Mouse (Mus musculus): ENCODE measurements around the gene Lgmn. TPM values are rescaled to one million over a fixed set of nuclear protein-coding genes. Genes with fewer than 3 reads are reported as not detected.

Lgmn gene
- polyA plus RNA-seq, 1 experiment from 2014 or later = 84.4 TPM

DNA sequence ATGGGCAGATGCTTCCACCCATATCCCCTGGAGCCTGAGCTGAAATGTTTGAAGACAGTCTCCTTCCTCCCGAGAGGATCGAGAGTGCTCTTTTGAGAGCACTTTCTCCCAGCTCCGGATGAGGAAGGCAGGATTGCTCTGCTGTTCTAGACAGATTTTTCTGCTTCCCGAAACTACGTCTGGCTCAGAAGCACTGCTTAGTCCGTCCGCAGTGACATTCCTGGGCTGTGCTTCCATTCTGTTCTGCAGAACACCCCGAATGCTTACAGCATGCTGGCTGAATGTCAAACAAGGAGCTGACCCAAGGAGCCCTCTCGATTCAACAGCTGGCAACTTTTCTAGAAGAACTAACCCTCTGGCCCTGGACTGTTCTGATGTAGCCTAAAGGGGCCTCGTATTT is 10.8 kb upstream of the Lgmn start:
- H3K36me3 ChIP-seq = no peaks in the 10 kb centered on the region
- H3K27ac ChIP-seq = peak overlapping the region; percentile 44
- no peaks in the 10 kb centered on the region; the same call in 1 of the 2 replicates for H3K4me1 ChIP-seq
- 54% methylated on average over 10 of the region's 10 CpGs for WGBS
- H3K9me3 ChIP-seq = no peaks in the 10 kb centered on the region
- DNase-seq (ENCODE audit: low spot score) = no peak
- no peaks in the 10 kb centered on the region for H3K27me3 ChIP-seq (ENCODE audit: insufficient read depth, poor library complexity, severe bottlenecking)
- H3K4me3 ChIP-seq = no peak overlapping the region

- H3K4me1 ChIP-seq = 0 out of 2 replicates have a peak, but pooled peaks cover 3% of the 10 kb centered on the region
- no peak overlapping the region for H3K27ac ChIP-seq
- 70% methylated on average over 4 of the region's 4 CpGs for WGBS
- H3K36me3 ChIP-seq = no peaks in the 10 kb centered on the region
- no peak overlapping the region for H3K4me3 ChIP-seq
- H3K9me3 ChIP-seq = no peaks in the 10 kb centered on the region
- H3K27me3 ChIP-seq (ENCODE audit: insufficient read depth, poor library complexity, severe bottlenecking) = no peaks in the 10 kb centered on the region
- no peak for DNase-seq (ENCODE audit: low spot score)
Measured at GRCm38 (mm10) chr12:102445436-102445835, 5.8 kb upstream of the Lgmn start.

- peaks cover 12% of the 10 kb centered on the region; the same call in 1 of the 2 replicates for H3K4me1 ChIP-seq
- no peak overlapping the region for H3K4me3 ChIP-seq
- H3K36me3 ChIP-seq = no peaks in the 10 kb centered on the region
- H3K27me3 ChIP-seq (ENCODE audit: insufficient read depth, poor library complexity, severe bottlenecking) = no peaks in the 10 kb centered on the region
- no peaks in the 10 kb centered on the region for H3K9me3 ChIP-seq
- no peak overlapping the region for H3K27ac ChIP-seq
- 85% methylated on average over 5 of the region's 5 CpGs for WGBS
- DNase-seq (ENCODE audit: low spot score) = no peak
Measured at GRCm38 (mm10) chr12:102443676-102444075, 4.1 kb upstream of the Lgmn start.

DNA sequence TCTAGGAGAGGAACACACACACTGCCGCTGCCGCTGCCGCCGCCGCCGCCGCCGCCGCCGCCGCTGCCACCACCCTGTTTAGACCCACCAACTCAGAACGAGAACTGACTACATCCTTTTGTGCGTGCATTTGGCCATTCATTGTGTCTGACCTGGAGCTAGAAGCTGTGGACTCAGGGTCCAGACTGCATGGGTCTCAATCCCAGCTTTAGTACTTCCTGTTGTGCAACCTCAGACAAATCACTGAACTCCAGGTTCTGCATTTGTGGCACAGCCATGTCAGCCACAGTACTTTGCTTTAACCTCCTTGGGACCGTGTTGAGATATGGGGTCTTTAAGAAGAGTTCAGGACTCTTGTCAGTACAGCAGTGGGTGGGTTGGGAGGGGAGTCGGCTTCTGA is 3.0 kb upstream of the Lgmn start:
- 82% methylated on average over 15 of the region's 15 CpGs for WGBS
- no peaks in the 10 kb centered on the region for H3K27me3 ChIP-seq (ENCODE audit: insufficient read depth, poor library complexity, severe bottlenecking)
- H3K27ac ChIP-seq = no peak overlapping the region

DNA sequence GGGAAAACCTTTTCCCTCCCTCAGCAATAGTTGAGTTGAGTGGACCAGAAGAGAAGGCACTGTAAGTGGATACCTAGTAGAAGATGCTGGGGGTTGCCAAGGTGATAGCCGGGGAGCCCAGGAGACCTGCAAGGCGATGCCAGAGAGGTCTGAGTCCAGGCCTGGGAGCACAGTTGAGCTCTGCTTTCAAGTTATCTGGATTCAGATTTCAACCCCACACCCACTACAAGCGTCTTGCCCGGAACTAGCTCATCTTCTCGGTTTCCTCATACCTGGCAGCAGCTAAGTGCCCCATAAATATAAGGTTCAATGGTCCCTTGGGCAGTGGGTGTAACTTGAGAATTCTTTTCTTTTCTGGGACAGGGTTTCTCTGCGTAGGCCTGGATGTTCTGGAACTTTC is 1.5 kb upstream of the Lgmn start:
- Histone ChIP-seq H3K36me3 (no peaks in the 10 kb centered on the region), H3K27ac (no peak overlapping the region), H3K4me3 (no peak overlapping the region), H3K4me1 (peaks cover 28% of the 10 kb centered on the region), H3K9me3 (no peaks in the 10 kb centered on the region), H3K27me3 (ENCODE audit: insufficient read depth, poor library complexity, severe bottlenecking) (no peaks in the 10 kb centered on the region)
- WGBS = 75% methylated on average over 6 of the region's 6 CpGs
- no peak for DNase-seq (ENCODE audit: low spot score)

More for the DNA sequence above, 3.0 kb upstream of the Lgmn start:
- no peak for DNase-seq (ENCODE audit: low spot score)
- Histone ChIP-seq H3K9me3 (no peaks in the 10 kb centered on the region), H3K36me3 (no peaks in the 10 kb centered on the region), H3K4me1 (peaks cover 21% of the 10 kb centered on the region), H3K4me3 (no peak overlapping the region)

DNA sequence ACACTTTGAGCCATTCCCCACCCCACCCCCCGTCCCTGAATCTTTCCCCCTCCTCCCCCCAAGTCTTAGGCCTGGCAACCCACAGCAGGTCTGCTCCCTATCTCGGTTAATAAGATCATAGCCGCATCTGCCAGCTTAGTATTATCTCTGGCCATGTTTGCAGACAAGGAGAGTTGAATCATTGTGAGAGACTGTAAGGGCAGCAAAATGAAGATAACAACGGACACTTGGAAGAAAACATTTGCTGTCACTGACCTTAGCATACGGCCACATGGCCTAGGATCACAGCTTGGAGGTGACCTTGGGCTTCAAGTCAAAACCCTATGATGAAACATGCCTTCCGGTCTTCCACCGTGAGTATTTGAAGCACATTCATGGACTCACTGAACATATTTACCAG is 938 bp upstream of the Lgmn start:
- Histone ChIP-seq H3K4me3 (no peak overlapping the region), H3K36me3 (no peaks in the 10 kb centered on the region), H3K9me3 (no peaks in the 10 kb centered on the region), H3K27ac (no peak overlapping the region), H3K4me1 (peaks cover 28% of the 10 kb centered on the region), H3K27me3 (ENCODE audit: insufficient read depth, poor library complexity, severe bottlenecking) (no peaks in the 10 kb centered on the region)
- 60% methylated on average over 7 of the region's 7 CpGs for WGBS
- no peak for DNase-seq (ENCODE audit: low spot score)

DNA sequence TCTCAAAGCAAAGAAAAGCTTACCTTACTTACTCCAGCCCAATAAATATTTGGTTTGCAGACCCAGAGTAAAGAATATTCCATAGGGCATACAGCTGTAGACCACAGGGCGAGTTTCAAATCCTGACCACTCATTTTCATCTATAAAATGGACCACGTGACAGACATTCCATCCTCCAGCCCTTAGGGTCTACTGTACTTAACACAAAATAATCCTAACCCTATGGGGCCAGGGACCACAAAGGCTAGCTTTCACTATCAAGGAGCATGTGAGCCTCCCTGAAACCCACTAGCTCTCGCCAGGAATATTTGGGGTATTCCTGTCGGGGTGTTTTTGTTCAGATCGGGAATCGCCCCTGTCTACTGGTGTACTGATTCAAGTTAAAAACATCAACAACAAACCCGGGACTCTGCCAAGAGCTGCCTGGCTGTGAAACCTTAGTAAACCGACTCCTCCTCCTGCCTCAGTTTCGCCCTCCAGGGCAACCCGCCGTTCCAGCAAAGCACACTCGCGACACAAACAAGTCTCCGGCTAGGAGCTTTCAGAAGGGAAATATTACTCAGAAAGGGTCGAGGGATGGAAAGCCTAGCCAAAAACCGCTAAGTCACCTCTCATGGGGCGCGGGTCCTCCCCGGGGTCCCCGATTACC is 506 bp downstream of the Lgmn start:
- H3K27ac ChIP-seq = peak overlapping the region; percentile 88
- WGBS = 5% methylated on average over 20 of the region's 20 CpGs
- H3K4me1 ChIP-seq = peaks cover 28% of the 10 kb centered on the region
- H3K36me3 ChIP-seq = no peaks in the 10 kb centered on the region
- DNase-seq (ENCODE audit: low spot score) = no peak
- peak overlapping the region; percentile 76 for H3K4me3 ChIP-seq
- H3K9me3 ChIP-seq = no peaks in the 10 kb centered on the region
- H3K27me3 ChIP-seq (ENCODE audit: insufficient read depth, poor library complexity, severe bottlenecking) = no peaks in the 10 kb centered on the region

DNA sequence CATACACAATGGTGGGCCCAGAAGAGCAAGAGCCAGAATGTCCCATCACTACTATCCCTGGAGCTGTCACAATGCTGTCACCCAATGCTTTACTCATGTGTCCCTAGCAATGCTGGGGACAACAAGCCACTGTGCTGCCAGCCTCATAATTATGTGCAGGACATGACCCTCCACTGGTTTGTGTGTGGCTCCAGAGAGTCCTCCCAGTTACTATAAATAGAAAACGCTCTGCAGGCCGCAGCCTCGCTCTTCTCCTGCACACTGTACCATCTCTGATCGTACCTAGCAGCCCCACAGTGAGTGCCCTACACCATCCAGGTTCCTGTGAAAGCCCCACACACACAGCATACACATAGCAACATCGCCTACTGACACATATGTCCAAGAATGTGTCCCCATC is 1.7 kb downstream of the Lgmn start:
- H3K27me3 ChIP-seq (ENCODE audit: insufficient read depth, poor library complexity, severe bottlenecking) = no peaks in the 10 kb centered on the region
- H3K9me3 ChIP-seq = no peaks in the 10 kb centered on the region
- H3K4me3 ChIP-seq = peak overlapping the region; percentile 76
- no peaks in the 10 kb centered on the region for H3K36me3 ChIP-seq
- peaks cover 30% of the 10 kb centered on the region for H3K4me1 ChIP-seq
- 43% methylated on average over 5 of the region's 5 CpGs for WGBS
- DNase-seq (ENCODE audit: low spot score) = peak; percentile 83
- H3K27ac ChIP-seq = peak overlapping the region; percentile 88

DNA sequence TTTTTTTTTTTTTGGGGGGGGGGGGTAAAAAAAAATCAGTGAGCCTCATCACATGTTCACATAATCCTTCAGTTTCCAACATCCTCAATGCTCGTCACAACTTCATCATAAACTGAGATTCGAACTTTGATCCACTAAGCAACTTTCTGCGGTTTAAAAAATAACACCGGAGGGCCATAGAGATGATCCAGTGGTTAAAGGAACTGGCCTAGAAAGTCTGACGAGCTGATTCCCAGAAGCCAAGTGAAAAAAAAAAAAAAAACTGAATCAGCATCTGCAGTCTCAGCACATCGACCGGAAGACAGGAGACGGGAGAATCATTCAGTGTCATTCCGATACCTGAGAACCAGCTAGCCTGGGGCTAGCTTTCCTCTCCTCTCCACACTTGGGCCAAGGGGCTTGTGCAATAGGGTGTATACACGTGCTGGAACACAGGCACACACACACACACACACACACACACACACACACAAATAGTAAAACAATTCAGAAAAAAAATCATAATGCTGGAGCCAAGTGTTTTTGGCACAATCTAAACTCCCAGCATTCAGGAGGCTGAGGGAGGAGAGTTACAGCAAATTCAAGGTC is 2.6 kb downstream of the Lgmn start:
- H3K9me3 ChIP-seq = no peaks in the 10 kb centered on the region
- H3K4me1 ChIP-seq = peaks cover 39% of the 10 kb centered on the region
- no peak for DNase-seq (ENCODE audit: low spot score)
- no peaks in the 10 kb centered on the region for H3K27me3 ChIP-seq (ENCODE audit: insufficient read depth, poor library complexity, severe bottlenecking)
- 70% methylated on average over 10 of the region's 10 CpGs for whole genome bisulfite sequencing
- H3K36me3 ChIP-seq = no peaks in the 10 kb centered on the region
- no peak overlapping the region for H3K27ac ChIP-seq
- 0 out of 2 replicates have a peak overlapping the region, but pooled peaks have one; percentile 2 for H3K4me3 ChIP-seq

- Histone ChIP-seq H3K9me3 (no peaks in the 10 kb centered on the region), H3K27me3 (ENCODE audit: insufficient read depth, poor library complexity, severe bottlenecking) (no peaks in the 10 kb centered on the region), H3K4me1 (peaks cover 34% of the 10 kb centered on the region), H3K27ac (no peak overlapping the region), H3K4me3 (no peak overlapping the region), H3K36me3 (peaks cover 2% of the 10 kb centered on the region; the same call in 1 of the 2 replicates)
- 80% methylated on average over 4 of the region's 4 CpGs for WGBS
- DNase-seq (ENCODE audit: low spot score) = no peak
Measured at GRCm38 (mm10) chr12:102434107-102434506, 5.5 kb downstream of the Lgmn start.

DNA sequence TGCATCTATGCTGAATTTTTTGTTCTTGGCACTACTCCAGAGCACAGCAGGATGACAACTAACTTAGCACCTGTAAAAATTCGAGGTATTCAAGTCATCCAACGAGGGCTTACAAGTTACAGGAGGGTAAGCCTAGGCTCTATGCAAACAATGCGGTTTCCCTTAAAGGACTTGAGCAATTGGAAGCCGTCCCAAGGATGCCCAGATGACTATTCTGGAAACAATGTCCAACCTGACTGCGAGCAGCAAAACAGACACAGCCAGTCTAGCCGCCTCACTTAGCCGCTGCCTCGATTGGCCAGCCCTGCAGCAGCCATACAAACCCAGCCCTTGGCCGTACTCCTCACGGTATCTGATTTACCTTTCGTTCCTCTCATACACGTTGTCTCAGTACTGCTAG is 7.4 kb downstream of the Lgmn start:
- DNase-seq (ENCODE audit: low spot score) = no peak
- WGBS = 71% methylated on average over 12 of the region's 12 CpGs
- no peak overlapping the region for H3K4me3 ChIP-seq
- 0 out of 2 replicates have a peak overlapping the region, but pooled peaks have one; percentile 5 for H3K27ac ChIP-seq
- no peaks in the 10 kb centered on the region for H3K27me3 ChIP-seq (ENCODE audit: insufficient read depth, poor library complexity, severe bottlenecking)
- peaks cover 21% of the 10 kb centered on the region for H3K4me1 ChIP-seq
- peaks cover 2% of the 10 kb centered on the region; the same call in 1 of the 2 replicates for H3K36me3 ChIP-seq
- H3K9me3 ChIP-seq = no peaks in the 10 kb centered on the region

GRCm38 (mm10) chr12:102430228-102430627 is 9.4 kb downstream of the Lgmn start:
- Histone ChIP-seq H3K27me3 (ENCODE audit: insufficient read depth, poor library complexity, severe bottlenecking) (no peaks in the 10 kb centered on the region), H3K36me3 (peaks cover 10% of the 10 kb centered on the region), H3K4me3 (no peak overlapping the region), H3K9me3 (no peaks in the 10 kb centered on the region), H3K4me1 (peaks cover 17% of the 10 kb centered on the region), H3K27ac (no peak overlapping the region)
- 82% methylated on average over 4 of the region's 4 CpGs for WGBS
- DNase-seq (ENCODE audit: low spot score) = no peak

GRCm38 (mm10) chr12:102429656-102430055 is 10.0 kb downstream of the Lgmn start:
- Histone ChIP-seq H3K27me3 (ENCODE audit: insufficient read depth, poor library complexity, severe bottlenecking) (no peaks in the 10 kb centered on the region), H3K4me1 (peaks cover 23% of the 10 kb centered on the region), H3K27ac (no peak overlapping the region), H3K4me3 (no peak overlapping the region), H3K36me3 (peaks cover 10% of the 10 kb centered on the region), H3K9me3 (no peaks in the 10 kb centered on the region)
- WGBS = 93% methylated on average over 5 of the region's 5 CpGs
- DNase-seq (ENCODE audit: low spot score) = no peak
